Mouse (Mus musculus): ENCODE data around the gene Crb2. TPM values are rescaled to one million over a fixed set of nuclear protein-coding genes. Genes with fewer than 3 reads are reported as not detected.

The Crb2 gene
- not detected in 2 replicates for total RNA-seq (2015)
- total RNA-seq (2017): not detected in 2 replicates

- no peak for ATAC-seq (ENCODE audit: poor library complexity, severe bottlenecking)
These were observed at the start of gene Crb2 for GRCm38 (mm10) chr2:37776016-37776415. Crb2 (plus strand) TSS chr2:37776249.

GRCm38 (mm10) chr2:37731241-37731801, 44.7 kb upstream of the Crb2 start:
- ATAC-seq (ENCODE audit: poor library complexity, severe bottlenecking): peak; percentile 68

- peak; percentile 40 for ATAC-seq (ENCODE audit: poor library complexity, severe bottlenecking)
These were observed 40.9 kb upstream of the Crb2 start for GRCm38 (mm10) chr2:37734979-37735806.

GRCm38 (mm10) chr2:37735807-37736188, 40.3 kb upstream of the Crb2 start:
- peak; percentile 82 for ATAC-seq (ENCODE audit: poor library complexity, severe bottlenecking)

- ATAC-seq (ENCODE audit: poor library complexity, severe bottlenecking): no peak
These were observed 34.1 kb upstream of the Crb2 start for GRCm38 (mm10) chr2:37741806-37742554.

- no peak for ATAC-seq (ENCODE audit: poor library complexity, severe bottlenecking)
These were observed 31.2 kb upstream of the Crb2 start for GRCm38 (mm10) chr2:37744773-37745395.

- no peak for ATAC-seq (ENCODE audit: poor library complexity, severe bottlenecking)
These were observed 29.6 kb upstream of the Crb2 start for GRCm38 (mm10) chr2:37746293-37747049.

GRCm38 (mm10) chr2:37747909-37748308, 28.1 kb upstream of the Crb2 start:
- ATAC-seq (ENCODE audit: poor library complexity, severe bottlenecking): no peak

GRCm38 (mm10) chr2:37748442-37749066, 27.5 kb upstream of the Crb2 start:
- no peak for ATAC-seq (ENCODE audit: poor library complexity, severe bottlenecking)

GRCm38 (mm10) chr2:37749323-37749722, 26.7 kb upstream of the Crb2 start:
- no peak for ATAC-seq (ENCODE audit: poor library complexity, severe bottlenecking)

GRCm38 (mm10) chr2:37751114-37751513, 24.9 kb upstream of the Crb2 start:
- no peak for ATAC-seq (ENCODE audit: poor library complexity, severe bottlenecking)

GRCm38 (mm10) chr2:37756220-37756930, 19.7 kb upstream of the Crb2 start:
- ATAC-seq (ENCODE audit: poor library complexity, severe bottlenecking): no peak

GRCm38 (mm10) chr2:37757016-37757415, 19.0 kb upstream of the Crb2 start:
- peak; percentile 87 for ATAC-seq (ENCODE audit: poor library complexity, severe bottlenecking)

- ATAC-seq (ENCODE audit: poor library complexity, severe bottlenecking): no peak
These were observed 18.3 kb upstream of the Crb2 start for GRCm38 (mm10) chr2:37757784-37758183.

GRCm38 (mm10) chr2:37758343-37759015, 17.6 kb upstream of the Crb2 start:
- ATAC-seq (ENCODE audit: poor library complexity, severe bottlenecking): no peak

- ATAC-seq (ENCODE audit: poor library complexity, severe bottlenecking): no peak
These were observed 15.4 kb upstream of the Crb2 start for GRCm38 (mm10) chr2:37760633-37761032.

- no peak for ATAC-seq (ENCODE audit: poor library complexity, severe bottlenecking)
These were observed 12.4 kb upstream of the Crb2 start for GRCm38 (mm10) chr2:37763638-37764037.

- no peak for ATAC-seq (ENCODE audit: poor library complexity, severe bottlenecking)
These were observed 11.5 kb upstream of the Crb2 start for GRCm38 (mm10) chr2:37764514-37764913.

- peak; percentile 25; the same call in 1 of the 2 replicates for ATAC-seq (ENCODE audit: poor library complexity, severe bottlenecking)
These were observed 11.0 kb upstream of the Crb2 start for GRCm38 (mm10) chr2:37765082-37765483.

Data from megakaryocyte, adult 5-6 weeks (primary cell).